Mouse (Mus musculus): Measurements from ENCODE around the gene Map3k7.

The Map3k7 gene

DNA sequence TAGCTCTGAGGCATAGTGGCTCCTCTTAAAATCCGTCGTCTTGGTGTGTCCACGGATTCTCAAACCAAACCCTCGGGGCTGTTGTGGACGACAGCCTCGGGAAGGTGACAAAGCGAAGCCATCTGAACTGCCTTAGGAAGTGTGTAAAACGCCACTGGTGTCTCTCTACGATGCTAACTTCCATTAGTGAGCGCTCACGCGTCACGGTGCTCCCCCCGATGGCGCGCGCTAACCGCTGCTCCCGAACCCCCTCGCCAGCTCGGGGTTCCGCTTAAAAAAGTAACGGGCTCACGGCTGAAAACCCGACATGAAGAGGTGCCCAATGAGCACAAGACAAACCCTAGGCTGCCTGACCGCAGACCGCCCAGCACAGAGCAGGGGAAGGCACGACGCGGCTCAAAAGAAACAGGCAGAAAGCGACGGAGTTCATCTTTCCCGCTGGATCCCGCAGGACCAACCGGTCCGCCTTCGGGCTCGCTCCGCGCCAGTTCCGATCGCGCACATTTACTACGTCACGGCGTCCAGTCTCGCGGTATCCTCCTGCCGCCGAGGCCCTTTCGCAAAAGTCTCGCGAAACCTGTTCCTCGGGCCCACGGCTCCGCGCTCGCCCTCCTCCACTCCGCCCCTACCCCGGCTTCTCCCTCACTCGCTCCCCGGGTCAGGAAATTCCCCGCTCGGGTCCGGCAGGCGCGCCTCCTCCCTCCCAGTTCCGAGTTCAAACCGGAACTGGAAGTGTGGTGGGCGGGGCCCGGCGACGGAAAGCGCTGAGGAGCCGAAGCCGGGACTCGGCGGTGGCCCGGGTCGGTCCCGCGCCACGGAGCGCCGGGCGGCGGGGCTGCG, at the start of gene Map3k7:
Gene Map3k7, plus strand, starts transcription at position 744 of the 840 bp plus-strand sequence.
- peak; percentile 96 for DNase-seq

DNA sequence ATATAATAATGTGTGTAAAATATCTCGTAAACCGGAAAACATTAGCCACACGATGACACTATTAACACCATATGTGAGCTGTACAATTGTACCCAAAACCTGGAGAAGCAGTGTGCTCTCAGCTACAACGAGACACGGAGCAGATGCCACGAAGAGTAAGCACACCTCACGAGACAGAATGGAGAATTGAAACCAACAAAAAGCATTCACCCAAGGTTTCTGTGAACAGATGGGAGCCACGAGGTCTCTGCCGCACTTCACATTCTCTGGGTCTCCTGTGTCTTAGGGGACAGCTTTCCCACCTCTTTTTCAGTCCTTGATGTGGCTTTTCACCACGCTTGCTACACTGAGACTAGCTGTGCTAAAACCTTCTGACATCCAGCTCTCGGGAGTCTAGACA, 48.8 kb upstream of the Map3k7 start:
- no peak for DNase-seq

GRCm38 (mm10) chr4:31918717-31919116, 45.2 kb upstream of the Map3k7 start:
- no peak for DNase-seq

GRCm38 (mm10) chr4:31922215-31922614, 41.7 kb upstream of the Map3k7 start:
- no peak for DNase-seq

GRCm38 (mm10) chr4:31923437-31923836, 40.5 kb upstream of the Map3k7 start:
- DNase-seq = no peak

GRCm38 (mm10) chr4:31924301-31925185, 39.4 kb upstream of the Map3k7 start:
- DNase-seq = peak; percentile 60

GRCm38 (mm10) chr4:31933171-31933570, 30.7 kb upstream of the Map3k7 start:
- no peak for DNase-seq

DNA sequence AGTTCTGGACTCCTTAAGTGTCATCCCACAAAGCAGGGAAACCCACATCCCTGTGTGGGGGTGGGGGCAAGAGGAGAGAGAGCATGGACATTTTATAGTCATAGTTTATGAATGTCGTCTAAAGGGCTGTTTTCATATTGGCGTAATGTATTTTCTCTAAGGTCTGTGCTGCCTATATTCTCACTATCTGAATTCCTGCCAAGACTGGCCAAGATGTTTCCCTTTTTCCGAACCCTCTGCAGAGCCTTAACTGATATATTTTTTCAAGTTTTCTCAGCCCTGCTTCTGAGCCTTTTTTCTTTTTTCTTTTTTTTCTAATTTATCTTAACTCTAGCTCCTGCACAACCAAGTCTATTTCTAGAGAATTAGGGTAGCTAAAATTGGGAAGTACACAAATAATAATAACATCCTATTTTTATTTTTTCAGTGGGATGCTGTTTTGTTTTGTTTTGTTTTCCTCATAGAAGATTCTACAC, 28.0 kb upstream of the Map3k7 start:
- no peak for DNase-seq

GRCm38 (mm10) chr4:31936358-31936757, 27.5 kb upstream of the Map3k7 start:
- DNase-seq = peak; percentile 53

- DNase-seq = peak; percentile 36
Measured at GRCm38 (mm10) chr4:31936911-31937375, 27.0 kb upstream of the Map3k7 start.

DNA sequence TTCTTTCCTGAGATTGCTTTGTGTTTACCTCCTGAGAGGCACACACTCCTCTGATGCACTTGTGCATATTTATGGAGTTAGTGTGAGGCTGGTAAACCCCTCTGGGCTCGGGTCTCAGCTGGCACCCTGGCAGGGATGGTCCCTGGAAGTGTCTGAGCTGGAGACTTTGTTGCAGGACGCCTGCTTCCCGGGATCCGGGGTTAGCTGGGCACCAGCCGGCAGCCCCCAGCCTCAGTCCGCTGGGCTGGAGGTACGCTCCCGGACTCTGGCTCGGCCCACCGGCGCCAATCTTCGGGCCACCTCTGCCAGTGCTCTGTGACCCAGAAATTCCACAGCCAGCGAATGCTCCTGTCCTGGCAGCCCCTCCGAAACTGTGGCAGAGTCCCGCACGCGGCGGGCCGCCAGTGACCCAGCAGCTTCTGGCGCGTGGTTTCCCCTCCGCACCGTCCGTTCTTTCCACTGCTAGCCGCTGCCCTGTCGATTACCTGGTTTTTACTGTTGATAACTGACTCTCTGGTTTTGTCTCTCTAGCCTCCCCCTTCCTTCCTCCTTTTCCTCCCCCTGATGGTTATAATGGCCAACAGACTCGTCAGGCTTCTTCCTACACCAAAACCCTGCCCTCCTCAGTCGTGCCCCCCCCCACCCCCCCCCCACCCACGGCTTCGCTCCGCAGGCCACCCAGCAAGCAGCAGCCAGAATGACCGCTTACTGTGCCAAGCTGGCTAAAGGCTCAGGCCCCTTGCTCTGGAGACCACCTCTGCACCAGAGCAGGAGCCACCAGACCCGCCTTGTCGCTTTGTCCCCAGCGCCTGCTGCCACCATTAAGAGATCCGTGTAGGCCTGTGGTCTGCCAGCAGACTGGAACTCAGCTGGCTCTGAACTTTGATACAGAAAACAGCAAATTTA, 26.3 kb upstream of the Map3k7 start:
- DNase-seq = peak; percentile 65

DNA sequence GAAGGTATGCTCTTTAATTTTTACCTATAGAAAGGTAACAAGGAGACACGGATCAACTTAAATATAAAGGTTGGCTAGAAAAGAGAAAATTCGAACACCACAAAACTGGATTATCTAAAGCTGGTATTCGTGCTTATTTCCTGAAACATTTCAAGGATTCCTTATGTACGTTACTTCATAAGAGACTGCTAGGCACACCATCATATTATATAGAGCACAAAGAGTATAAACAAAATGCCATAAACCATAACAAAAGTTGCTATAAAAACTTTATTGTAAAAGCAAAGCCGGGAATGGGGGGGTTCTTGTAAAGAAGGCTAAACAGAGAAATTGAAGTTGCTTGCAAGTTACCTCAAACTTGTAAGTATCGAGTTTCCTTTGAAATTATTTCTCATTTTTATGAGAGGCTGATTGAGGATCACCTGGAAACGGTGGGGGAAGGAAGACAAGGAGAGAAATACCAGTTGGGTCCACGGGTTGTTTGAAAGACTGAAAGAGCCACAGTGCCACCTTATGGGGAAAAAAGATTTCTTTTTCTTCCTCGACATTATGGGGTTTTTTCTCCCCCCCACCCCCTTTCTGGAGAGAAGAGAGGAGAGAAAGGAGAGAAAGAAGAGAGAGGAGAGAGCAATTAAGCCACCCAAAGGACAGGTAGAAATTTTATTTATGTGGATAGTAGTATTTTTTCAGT, 25.3 kb upstream of the Map3k7 start:
- peak; percentile 86 for DNase-seq

DNA sequence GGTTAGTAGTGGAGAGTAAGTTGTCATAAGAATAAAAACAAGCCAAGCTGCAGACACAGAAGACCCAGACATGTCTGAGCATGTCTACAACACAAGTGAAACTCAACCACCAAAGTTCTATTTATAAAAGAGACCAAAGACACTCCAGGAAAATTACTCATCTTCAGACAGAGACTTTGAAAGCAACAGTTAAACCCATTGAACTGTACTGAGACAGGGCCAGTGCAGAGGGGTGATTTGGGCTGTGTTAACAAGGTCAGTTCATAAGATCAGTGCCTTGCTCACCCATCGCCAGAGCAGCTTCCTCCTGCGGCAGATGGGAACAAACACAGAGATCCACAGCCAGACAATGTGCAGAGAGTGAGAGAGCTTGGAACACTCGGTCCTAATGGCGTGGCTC, 22.3 kb upstream of the Map3k7 start:
- no peak for DNase-seq

DNA sequence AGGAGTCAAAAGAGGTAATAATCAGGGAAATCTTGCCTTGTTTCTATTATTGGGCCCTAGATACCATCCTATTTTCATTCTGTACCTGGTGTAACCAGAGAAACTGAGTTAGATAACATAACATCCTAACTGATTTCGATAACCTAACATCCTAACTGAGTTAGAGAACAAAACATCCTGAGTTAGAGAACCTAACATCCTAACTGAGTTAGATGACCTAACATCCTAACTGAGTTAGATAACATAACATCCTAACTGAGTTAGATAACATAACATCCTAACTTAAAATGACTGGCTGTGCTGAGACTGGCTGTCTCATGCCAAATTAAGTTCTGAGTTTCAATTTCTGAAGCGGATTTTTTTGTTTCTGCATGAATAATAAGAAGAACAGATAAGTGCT, 20.9 kb upstream of the Map3k7 start:
- DNase-seq = no peak

- DNase-seq = no peak
Measured at GRCm38 (mm10) chr4:31964194-31964875, 438 bp downstream of the Map3k7 start.

DNA sequence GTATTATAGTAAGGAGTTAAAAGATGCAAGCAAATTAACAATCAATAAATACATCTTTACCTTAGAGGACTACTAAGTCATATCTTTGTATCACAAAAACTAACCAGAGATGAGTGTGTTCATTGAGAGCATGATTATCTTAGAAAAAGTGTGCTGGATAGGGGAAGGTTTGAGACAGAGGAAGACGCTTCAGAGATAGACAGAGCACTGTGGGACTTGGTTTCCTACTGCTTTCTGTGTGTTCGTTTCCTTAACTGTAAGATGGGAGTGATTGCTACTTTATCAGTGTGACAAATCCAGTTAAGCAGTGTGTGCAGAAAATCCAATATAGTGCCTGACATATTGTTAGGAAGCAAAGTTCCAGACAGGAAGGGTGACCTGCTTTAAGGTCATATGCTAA, 1.3 kb downstream of the Map3k7 start:
- no peak for DNase-seq

DNA sequence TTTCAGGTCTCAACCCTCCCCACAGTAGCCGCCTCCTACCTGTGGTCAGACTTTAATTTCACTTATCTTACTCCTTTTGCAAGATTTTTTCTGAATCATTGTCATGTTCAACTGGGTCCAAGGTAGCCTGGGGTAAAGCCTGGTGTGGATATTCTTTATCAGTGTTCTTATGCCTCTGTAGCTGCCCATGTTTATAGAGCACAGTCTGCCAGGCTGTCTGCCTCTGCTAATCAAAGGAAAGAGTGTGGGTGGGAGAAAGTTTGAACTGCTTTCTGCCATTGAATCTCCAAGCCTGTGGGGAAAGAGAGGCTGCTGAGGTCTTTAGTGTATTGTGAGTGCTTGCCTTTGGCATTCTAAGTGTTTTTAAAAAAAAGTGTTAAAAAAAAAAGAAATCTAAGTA, 7.5 kb downstream of the Map3k7 start:
- DNase-seq = no peak

GRCm38 (mm10) chr4:31972181-31972580, 8.3 kb downstream of the Map3k7 start:
- peak; percentile 6 for DNase-seq

DNA sequence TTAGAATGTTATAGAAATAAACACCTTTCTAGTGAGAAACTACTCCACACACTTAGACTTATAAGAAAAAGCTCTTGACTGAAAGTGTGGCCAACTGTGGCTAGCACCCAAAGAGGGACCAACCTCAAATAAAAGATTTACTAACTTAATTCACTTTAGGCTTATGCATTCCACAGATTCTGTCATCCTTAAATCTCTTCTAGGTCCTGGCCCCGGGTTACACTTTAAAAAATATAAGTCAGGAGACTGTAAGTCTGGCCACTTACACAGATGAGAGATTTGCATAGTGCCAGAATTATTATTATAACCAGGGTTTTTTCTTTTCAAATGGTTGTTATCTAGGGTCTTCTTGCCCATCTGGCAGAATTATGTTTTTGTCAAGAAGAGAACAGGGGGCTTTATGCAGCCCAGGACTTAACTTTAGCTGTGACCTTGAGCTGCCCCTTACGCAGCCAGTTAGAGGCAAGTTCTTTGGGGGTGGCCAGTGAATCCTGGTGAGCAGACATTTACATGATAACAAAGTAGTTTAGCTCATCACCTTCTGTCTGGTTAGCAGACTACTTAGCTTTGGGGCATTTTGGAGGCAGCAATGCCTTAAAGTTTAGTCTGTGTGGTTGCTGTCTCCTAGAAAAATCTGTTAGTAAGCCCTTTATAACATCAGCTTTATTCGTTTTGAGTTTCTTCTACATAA, 11.5 kb downstream of the Map3k7 start:
- no peak for DNase-seq

DNA sequence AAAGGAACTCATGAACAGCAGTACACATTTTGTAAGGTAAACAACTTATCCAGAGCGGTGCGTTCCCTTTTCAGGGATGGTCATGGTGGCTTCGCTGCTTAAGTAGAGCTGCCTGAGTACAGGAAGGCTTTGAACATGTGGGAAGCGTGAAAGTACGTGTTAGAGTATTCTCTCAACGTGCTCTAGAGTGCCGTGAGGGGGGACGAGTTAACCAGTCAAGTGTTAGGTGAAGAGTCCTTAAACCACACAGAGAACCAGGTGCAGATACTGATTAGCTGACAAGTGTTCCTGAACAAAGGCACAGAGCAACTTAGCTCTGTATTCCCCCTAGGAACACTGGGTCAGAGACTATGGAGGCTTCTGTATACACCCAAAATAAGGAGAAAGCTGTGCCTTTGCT, 18.0 kb downstream of the Map3k7 start:
- no peak for DNase-seq

DNA sequence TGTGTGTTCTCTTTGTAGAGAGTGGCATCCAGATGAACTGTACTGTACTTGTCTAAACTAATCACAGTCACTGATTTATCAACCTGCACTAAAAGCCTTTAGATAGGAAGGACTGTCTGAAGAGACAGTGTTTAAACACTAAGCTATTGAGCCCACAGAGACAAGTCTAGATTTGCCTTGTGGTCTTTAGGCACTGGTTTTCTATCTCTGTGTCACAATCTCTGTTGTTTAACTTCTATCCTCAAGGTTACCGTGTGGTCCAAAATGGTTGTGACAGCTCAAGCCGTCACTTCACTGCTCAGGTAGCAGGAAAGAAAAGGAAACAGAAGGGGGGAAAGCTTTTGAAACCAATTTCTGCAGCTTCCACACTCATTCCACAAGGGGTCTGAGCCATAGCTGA, 29.5 kb downstream of the Map3k7 start:
- no peak for DNase-seq

Measured in embryo, embryonic 11 days (tissue).